Mouse (Mus musculus) embryo, embryonic 9.5 days (tissue): ENCODE results near the gene Slx.
"Not testable (repeated sequence)": the region's sequence is repeated elsewhere in the genome, so short reads cannot be mapped to it uniquely, and the experiment has no call there.

Experiments
- DNase-seq: peaks from one replicate; pipeline ENCODE4 v3.0.0-alpha.2; 2017; ENCODE audit errors: extremely low spot score

Slx gene

DNA sequence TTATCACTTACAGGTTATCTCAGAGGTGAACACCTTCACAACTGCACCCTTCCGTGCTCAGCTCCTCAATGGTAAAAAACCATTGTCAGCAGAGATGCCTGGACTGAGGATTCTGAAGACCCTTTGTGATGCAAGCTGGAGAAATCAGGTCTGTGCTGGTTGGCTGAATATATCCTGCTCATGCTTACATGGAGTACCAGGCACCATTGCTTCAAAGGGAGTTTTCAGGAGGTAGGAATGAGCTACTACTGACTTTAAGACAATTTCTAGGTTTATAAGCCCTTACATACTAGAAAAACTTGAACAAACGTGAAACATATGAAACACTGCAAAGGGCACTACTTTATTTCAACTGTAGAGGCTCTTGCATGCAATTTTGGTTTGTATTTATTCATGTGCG is at the start of gene Slx:
TSS of gene Slx (minus strand) at position 101 of the 400 bp plus-strand sequence.
- DNase-seq, result not testable (repeated sequence)
